Mouse (Mus musculus) kidney, adult 8-10 months (tissue): Measurements from ENCODE around the gene Nim1k.

Experiments
- DNase-seq, 2 experiments: peaks; one replicate each; pipeline ENCODE4 v3.0.0; 2022

The Nim1k gene

DNA sequence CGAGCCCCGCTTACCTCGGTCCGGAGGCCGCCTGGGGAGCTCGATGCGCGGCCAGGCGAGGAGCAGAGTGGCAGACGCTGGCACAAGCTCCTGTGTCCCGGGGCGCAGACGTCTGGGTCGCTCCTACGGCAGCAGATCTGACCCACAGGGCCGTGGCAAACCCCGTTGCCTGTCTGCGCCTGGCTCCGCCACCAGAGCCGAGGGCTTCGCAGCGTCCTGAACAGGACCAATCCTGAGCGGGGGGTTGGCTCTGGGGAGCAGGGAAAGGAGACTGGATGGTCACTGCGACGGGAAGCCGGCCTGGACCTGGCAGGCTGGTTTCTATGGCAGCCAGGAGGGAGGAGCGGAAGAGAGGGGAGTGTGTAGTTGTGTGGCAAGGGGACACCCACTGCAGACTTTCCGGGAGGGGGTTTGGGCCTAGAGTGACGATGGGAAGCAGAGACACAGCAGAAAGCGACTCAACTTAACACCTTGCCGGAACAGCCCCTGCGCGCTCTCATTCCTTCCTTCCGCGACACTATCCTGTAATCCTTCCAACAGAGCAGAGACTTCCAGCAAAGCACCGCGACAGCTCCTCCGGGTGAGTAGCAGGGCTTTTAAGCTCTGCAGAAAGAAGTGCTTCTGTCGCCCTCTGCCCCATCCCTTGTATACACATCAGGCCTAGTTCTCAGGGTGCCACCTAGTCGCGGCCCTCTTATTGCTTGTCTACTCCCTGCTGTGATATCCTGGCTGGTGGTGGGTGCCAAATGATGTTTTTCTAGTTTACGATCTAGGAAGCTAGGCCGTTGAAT is at the start of gene Nim1k:
Gene Nim1k, minus strand, starts transcription at position 202 of the 791 bp plus-strand sequence.
- DNase-seq: peak; percentile 79 to 84

DNA sequence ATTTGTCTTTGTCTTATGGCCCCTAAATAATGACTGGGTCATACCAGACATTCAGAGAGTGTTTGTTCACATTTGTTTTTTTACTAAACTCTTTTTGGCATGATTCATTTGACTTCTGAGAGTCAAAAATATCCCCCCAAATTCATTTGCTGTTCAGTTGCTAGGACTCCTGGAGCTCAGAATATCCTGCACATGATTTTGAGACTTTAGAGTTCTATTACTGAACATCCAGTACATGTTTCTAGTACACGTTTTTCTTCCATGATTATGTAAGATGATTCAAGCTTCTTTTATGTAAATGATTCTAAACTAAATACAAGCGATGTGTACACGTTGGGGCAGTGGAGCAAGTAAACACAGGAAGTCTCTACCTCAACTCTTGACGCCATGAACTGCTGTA is 42.0 kb upstream of the Nim1k start:
- no peak for DNase-seq

DNA sequence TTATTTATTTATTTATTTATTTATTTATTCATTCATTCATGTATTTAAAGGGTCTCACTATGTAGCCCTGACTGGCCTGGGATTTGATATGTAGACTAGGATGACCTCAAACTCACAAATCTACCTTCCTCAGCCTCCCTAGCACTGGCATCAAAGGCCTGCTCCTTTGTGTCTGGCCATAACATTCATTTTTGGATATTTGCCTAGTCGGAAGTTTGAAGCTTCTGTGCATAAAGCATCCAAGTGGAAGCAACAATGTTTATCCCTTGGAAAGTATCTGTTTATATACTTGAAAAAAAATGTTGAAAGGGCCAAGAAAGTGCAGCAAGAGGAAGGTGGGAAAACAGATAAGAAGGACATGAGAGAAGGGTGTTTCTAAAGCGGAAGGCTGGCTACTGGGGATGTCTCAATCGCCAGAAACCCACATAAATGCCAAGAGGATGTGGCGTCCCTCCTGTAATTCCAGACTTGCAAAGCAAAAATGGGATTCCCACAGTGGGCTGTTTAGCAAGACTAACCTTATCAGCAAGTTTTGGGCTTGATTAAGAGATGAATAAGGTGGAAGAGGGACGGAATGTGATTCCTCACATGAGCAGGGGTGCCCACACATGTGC is 37.2 kb upstream of the Nim1k start:
- DNase-seq: no peak

DNA sequence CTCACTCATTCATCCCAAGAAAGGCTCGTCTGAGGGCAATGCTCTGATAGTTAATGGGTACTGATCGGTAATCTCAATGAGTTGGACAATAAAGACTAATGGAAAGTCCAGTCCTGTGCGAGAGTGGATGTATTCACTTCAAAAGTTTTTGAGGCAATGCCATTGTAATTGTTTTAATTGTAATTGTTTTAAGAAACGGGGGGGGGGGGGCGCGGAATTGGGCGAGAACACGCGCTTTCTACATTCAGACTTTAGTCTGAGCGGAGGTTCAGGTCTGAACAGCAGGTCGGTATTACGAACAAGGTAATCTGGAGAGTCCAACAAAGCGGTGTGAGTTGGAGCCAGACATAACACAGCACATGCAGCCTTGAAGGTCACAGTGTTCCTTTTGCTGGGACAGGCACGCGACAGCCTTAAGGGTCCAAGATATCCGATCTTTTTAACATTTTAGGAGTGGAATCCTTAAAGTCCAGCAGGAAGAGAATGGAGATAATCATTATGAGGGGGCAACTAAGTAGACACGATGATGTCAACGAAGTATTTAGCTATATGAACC is 36.0 kb upstream of the Nim1k start:
- DNase-seq: peak; percentile 15 to 17

DNA sequence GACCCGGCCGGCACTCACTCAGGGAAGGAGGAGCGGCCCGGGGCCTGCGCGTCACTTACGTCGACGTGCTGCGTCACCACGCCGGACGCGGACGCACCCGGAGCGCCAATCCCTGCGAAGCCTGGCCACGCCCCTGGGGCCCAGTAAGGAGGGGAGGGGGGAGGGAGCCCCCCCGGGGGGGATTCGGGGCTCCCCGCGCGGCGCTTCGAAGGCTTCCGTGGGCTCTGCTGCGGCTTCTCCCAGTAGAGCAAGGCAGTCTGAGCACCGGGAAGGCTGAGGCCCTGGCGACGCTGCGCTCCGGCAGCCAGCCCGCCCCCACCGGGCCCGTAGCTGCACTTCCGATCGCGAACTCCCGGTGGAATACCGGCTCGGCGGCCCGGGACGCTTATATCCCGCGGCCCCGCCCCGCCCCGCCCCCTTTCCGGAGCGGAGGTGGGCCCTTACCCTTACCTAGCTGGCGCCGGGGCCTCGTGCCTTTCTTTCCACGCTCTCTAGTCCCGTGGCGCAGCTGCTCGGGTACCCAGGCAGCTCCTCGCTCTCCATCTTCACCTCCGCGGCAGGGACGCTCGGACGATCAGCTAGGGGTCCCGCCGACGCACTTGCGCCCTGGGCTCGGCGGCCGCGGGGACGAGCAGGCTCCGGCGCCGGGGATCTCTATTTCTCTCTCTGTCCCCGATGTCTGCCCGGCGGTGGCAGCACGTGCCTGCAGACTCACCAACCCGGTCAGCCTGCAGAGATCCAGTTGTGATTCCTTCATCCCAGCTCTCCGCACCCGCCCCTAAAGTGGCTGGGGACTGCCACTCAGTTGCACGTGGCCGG is 35.3 kb upstream of the Nim1k start, which contains the start of gene Zfp131:
Gene Zfp131, minus strand, starts transcription at position 129 of the 819 bp plus-strand sequence.
- peak; percentile 92 to 93 for DNase-seq

DNA sequence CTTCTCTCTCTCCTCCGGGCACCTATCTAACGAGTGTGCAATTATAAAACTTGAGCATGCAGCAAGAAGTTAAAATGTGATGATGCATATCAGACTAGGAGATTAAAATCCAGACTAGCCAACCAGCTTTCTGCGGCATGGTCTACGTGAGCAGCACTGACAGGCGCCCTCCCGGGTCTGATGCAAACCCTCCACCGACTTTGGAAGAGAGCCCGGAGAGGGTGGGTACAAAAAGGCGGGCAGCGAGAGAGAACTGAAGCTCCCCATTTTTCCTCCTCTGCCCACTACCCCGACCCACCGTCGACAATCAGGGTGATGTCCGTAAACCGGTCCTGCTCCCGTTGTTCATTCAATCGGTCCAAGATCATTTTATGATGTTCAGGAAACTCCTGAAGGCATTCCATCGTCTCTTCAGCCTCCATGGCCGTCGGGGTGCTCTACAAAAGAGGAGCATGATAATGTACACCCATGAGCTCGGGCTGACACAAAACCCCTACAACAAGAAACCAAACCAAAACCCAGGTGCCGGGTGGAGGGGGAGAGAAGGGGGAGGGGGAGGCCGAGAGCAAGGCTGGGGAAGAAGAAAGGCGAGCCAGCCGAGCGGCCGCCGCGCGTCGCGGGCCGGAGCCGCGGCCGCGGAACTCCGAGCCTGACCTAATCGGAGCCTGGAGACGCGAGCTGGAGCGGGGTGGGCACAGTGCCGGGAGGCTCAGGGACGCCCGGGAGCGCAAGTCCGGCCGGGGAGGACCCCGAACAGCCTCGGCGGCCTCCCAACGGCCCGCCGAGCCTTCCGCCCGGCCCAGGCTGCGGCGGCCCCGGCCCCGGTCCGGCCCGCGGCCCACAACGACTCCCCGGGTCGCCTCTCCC is 34.4 kb upstream of the Nim1k start:
- DNase-seq: peak; percentile 29 to 31

DNA sequence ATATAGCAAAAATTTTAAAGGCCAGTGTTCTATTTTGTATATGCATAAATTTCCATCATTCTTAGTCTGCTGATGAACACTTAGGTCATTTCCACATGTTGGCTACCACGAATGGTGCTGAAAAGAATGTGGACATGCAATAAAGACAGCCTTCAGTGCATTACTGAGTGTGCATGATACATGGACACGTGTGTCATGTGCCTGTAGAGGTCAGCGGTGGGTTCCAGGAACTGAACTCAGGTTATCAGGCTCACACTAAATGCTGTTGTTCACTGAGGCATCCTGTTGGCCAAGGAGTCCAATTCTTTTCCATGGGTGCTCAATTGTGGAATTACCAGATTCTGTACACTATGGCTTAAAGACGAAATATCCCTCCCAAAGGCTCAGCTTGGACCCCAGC is 27.9 kb upstream of the Nim1k start:
- DNase-seq: no peak

DNA sequence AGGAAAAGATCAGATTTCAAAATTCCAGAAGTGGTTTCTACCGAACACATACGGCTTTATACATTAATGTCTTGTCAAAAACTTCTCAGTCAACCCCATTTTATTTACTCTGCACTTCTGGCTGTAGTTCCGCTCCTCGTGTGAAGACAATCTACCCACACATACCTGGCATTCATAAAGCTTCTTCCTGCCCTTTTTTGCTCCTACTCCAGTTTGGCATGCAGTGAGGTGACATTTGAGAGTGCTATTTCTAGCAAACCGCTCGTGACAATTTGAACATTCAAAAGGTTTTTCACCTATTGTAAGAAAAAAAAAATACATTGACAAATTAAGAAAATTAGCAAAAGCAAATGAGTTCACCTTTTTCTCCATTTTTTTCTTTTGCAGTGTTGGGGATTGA is 12.9 kb upstream of the Nim1k start:
- DNase-seq: no peak

DNA sequence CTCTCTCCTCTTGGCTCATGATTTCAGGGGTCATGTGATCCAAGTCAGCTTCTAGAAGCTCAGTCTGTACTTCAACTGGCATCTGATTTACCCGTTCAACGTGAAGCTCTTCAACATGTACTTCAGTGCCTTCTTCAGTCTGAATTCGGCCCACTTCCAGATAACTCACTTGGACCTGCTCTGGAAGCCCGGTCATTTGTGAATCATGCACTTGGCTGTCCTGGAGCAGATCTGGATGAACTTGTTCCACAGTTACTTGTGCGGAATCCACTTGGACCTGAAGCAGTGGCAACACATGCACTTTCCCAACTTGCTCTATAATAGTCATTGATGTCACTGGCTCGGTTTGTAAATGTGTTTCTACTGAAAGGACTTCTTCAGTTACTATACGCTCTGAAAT is 10.8 kb upstream of the Nim1k start:
- DNase-seq: no peak

DNA sequence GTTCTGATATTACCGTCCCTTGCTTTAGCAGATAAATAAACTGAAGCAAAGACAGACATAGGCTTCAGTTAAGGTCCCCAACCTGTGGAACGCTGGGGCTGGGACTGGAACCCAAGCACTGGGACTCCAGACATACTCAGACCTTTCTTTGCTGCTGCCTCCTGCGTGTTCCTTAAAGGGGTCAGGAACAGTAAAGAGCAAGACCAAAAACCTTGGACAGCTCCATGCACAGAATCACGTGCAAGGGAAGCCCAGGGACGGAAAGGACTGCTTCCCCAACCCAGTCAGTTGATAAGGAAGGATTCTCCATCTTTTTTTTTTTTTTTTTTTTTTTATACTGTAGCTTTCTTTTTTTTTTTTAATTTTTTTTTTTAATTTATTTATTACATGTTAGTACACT is 1.1 kb upstream of the Nim1k start:
- no peak for DNase-seq

DNA sequence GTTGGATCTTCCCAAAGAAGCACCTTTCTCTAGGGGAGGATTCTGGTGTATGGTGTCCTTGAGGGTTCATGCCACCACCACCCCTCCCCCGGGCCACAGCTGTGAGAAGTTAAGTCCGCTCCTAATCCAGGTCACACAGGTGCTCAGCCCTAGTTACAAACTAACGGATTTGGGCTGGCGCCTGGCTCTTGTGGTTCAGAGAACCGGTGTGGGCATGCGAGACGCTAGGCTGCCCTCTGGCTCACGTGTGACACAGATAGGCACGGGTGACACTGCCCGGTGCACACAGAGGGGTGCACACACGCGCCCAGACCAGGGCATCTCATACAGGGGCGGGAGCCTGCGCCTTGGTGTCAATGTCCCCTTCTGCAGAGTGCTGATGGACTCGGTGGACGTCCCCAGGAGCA is 538 bp downstream of the Nim1k start:
- peak; percentile 33 to 47 for DNase-seq

DNA sequence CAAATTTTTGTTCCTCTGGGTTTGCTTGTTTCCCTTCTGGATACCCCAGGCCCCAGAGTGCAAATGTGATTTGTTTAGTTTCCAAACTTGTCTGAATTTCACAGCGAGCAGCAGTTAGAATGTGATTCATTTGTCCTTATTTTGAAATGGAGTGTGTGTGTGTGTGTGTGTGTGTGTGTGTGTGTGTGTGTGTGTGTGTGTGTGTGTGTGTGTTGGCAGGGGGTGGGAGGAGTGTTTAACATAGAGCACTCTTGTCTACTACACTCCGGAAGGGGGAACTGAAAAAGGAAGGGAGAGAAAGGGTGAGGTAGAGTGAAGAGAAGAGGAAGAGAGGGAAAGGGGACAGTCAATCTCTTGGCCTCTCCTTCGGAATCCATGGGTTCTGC is 1.1 kb downstream of the Nim1k start:
- DNase-seq: no peak

DNA sequence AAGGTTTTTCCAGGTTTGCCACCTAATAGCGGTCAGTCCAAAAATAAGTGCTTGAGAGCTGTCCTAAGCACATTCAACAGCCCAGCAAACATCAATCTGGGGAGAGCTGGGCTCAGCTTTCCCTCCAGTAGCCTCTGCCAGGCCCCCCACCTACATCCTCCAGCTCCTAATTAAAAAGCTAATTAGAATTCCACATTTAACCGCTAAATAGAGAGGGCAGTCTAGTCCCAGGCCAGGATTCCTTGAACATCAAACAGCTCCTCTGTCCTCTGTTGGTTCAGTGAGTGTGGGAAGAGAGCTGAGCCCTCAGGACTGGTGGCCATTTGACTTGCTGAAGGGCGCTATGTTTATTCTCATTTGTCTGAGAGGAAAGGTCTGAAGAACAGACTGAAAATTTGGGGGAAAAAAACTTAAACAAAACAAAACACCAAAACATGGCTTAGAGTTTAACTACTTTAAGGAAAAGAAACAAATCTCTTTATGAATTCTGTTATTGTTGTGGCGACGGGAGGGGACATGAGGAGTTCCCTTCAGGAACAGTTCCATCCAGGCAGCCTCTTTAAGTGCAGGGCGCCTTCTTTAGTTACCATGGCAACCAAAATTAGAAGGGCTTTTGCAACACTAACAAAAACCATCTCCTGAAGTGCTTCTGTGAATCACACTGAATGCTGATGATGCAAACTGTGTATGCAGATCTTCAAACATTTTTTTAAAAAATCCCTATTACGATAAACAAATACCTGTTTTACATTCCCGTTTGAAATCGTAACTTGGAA is 1.6 kb downstream of the Nim1k start:
- DNase-seq: no peak

DNA sequence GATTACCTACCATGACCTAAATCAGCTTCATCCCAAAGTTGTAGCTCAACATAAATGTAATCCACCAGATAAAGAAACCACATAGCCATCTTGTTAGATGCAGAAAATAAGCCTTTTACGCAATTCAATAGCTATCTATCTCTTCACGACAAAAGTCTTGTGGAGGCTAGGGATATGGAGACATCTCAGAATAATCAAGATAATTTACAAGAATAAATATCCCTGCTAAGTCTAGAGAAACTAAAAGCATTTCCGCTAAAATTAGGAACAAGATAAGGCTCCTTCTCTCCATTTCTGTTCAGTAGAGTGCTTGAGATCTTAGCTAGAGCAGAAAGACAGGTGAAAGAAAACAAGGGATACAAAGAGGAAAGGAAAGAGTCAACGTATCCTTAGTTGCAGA is 8.8 kb downstream of the Nim1k start:
- DNase-seq: no peak

DNA sequence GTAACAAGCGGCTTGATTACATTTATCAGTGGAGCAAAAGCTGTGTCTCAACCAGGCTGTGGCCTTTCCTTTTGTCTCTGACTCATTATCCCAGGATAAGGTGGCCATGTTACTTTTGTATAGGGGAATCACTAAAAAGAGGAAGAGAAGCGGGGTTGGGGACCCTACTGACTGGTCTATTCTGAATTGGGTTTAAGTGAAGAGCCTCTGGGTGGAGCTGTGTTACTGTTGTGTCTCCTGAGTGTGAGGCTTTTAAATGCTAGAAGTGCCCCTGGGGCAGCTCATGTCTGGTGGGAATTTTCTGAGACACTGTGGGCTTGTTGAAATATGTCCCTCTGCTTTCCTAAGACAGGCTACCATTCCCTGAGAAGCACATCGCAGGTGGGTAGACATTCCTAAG is 12.2 kb downstream of the Nim1k start:
- DNase-seq: no peak

DNA sequence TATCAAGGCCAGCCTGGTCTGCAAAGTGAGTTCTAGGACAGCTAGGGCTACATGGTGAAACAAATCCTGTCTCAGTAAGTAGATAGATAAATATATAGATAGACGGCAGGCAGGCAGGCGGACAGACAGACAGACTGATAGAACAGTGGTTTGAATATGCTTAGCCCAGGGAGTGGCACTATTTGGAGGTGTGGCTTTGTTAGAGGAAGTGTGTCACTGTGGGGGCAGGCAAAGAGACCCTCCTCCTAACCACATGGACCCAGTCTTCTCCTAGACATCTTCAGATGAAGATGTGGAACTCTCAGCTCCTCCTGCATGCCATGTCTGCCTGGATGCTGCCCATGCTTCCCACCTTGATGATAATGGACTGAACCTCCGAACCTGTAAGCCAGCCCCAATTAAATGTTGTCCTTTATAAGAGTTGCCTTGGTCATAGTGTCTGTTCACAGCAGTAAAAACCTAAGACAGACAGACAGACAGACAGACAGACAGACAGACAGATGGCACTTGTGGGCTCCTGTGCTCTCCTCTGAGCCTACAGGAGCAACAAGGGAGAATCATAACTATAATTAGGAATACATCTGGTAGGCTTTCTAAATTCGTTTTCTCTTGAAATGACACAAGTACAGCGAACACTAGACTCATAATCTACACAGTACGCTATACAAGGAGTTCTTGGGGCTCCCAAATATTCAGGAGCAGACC is 12.8 kb downstream of the Nim1k start:
- DNase-seq: no peak

DNA sequence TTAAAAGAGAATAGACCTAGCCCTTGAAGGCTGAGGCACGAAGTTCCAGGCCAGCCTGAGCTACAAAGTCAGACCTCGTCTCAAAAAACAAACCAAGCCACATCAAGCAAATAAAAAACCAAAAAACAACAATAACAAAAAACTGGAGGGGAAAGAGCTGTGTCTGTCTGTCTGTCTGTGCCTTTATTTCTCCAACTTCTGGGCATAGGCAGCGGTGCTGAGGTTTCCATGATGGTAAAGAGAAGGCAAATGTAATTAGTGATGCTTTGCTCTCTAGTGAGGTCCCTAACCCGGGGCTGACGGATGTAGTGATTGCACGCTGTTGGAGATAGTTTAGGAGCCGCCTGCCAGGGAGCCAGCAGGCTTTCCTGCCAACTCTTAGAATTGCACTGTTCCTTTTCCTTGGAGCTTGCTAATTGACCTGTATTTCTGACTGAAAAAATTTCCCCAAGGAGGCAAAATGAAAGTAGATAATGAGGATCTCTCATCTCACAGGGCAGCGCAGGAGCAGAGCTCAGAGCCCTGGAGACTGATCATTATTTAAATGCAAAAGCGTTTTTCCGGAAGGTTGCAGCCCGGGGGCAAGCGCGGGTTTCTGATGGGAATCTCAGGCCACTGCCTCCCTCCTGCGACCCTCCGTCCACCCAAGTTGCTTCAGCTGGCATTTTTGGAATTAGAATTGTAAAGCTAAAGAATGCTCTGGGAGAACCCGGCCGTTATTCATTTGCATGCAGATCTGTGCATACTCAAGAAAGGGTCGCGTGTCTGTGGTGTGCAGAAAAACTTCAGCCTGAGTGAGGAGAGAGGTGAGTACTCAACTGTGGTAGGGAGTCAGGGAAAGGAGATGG is 14.1 kb downstream of the Nim1k start:
- DNase-seq: no peak

DNA sequence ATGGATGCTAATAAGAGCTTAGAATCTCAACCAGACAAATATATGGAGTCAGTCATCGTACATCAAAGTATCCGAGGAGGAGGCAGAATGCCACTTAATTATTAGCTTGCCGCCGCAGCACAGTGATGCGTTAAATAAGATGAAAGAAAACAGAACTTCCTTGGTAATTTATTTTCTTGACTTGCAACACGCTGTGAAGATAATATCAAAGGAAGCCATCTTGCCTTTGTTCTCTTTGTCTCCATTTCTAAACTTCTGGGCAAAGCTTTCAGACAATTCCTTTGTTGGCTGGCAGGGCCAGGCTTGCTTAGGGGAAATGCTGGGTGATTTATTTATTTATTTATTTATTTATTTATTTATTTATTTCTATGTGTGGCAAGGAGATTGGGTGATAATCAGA is 24.2 kb downstream of the Nim1k start:
- DNase-seq: no peak

DNA sequence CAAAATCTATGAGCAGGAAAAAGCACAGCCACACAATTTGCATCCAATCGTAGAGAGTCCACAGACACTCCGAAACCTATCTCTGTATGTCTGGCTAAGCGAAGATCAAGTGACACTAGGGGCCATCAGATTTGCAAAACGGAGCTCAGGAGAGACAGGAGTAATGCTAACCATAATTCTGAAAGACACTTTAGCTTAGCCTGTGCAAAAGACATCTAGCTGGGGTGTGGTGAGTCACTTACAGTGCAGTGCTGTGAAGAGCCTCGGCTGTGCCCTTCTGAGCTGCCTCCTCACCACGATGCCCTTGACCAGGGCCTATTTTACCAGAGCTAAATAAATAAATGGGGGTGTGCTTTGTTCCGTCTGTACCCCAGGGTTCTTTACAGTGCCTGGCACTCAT is 26.3 kb downstream of the Nim1k start:
- no peak for DNase-seq
